Mouse (Mus musculus): ENCODE results near the gene Ap3m1.

Gene Ap3m1

DNA sequence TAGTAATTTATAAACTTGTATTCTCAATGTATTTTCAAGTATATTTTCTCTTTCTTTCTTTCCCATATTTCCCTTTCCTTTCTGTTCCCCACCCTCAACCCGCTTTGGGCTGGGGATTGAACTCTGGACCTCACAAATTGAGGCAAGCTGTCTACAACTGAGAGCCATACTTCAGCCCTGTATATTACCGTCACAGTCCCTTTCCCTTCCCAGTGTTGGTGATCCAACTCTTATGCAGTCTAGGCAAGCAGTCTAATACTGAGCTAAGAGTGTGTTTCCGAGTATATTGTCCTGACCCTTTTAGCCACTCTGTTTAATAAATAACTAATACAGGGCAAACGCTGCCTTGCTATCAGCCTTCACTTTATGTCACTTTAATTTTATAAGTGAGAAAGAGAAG is 52.7 kb downstream of the Ap3m1 start:
- DNase-seq = no peak

DNA sequence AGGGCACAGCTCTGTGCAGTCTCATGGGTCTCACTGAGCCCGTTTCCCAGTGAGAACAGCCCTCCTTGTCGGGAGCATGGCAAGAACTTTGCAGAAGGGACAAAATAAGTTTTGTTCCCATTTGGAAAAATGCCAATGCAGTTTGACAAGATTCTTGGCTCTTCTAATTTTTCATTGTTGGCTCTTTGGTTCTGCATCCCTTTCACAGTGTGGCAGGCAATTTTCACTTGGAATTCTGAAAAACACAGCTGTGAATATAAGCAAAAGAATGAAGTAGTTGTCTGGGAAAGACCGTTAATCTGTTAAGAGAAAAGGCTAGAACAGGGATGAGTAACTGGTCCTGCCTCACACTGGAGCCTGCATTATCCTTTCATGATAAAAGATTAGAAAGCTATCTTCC is 54.8 kb downstream of the Ap3m1 start:
- no peak for DNase-seq

DNA sequence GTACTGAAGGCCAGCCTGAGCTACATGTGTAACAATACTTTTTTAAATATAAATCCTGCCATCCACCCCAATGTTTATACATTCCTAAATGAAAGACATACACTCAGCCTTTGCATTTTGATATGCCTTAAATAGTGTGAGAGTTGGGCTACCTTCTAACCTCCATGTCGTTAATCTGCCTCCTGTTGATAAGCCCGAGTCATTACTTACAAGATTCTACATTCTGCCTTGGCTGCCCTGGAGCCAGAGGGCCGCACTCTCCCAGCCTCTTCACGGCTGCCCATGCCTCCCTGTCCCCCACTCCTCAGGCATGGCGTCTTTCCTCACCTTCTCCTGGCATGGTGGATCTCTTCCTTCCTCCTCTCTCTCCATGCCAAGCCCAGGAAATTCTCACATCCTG is 55.9 kb downstream of the Ap3m1 start:
- no peak for DNase-seq

DNA sequence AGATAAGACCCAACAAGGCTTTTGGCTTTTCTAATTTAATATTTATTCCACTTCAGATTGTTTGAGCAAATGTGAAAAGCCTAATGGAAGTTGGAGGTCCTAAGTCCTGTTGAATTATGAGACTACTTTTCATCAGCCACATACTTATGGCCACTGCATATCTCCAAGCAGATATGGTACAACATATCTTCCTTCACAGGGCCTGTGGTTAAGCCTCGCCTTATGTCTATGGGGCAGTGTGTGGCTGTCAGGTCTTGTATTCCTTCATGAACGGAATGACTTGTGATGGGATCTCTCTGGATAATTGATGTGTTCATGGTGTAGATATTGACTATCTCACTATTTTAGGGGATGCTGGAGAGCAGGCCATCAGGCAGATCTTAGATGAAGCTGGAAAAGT is 56.8 kb downstream of the Ap3m1 start:
- no peak for DNase-seq

GRCm38 (mm10) chr14:20994475-20994874 is 57.8 kb downstream of the Ap3m1 start:
- DNase-seq = no peak

- peak; percentile 48 to 54 for DNase-seq
Measured at GRCm38 (mm10) chr14:20993067-20993691, 59.1 kb downstream of the Ap3m1 start.

GRCm38 (mm10) chr14:20991492-20991891 is 60.8 kb downstream of the Ap3m1 start:
- no peak for DNase-seq

GRCm38 (mm10) chr14:20985482-20985881 is 66.8 kb downstream of the Ap3m1 start:
- no peak for DNase-seq

- peak; percentile 46 to 53 for DNase-seq
Measured at GRCm38 (mm10) chr14:20983832-20984231, 68.5 kb downstream of the Ap3m1 start.

Measured in cerebellum, adult 18-20 months (tissue).